Mouse (Mus musculus) heart, embryonic 12.5 days (tissue): ENCODE results near the gene Krtap3-3. TPM values are rescaled to one million over a fixed set of nuclear protein-coding genes. Genes with fewer than 3 reads are reported as not detected.
"Not testable (repeated sequence)": the region's sequence is repeated elsewhere in the genome, so short reads cannot be mapped to it uniquely, and the experiment has no call there.

Experiments used
- ATAC-seq: fragments of 200-750 bp; cut with Nextera tagmentation; 2 replicates; pipeline ENCODE4 v1.8.0; 2017; ENCODE audit warnings: moderate TSS enrichment, moderate library complexity; ENCODE audit not compliant: insufficient number of reproducible peaks, low FRiP score
- H3K27ac ChIP-seq: fragments of 300-500 bp; sonication (generic); 2 replicates; pipeline ENCODE4 v1.5.1; 2016; ENCODE audit warnings: mild to moderate bottlenecking, moderate library complexity; ENCODE audit not compliant: poor library complexity, severe bottlenecking
- H3K27me3 ChIP-seq: fragments of 300-500 bp; sonication (generic); replicated peaks from 2 replicates; pipeline ENCODE4 v1.6.1; 2016; ENCODE audit warnings: mild to moderate bottlenecking, moderate library complexity
- H3K36me3 ChIP-seq: fragments of 300-500 bp; sonication (generic); 2 replicates; pipeline ENCODE4 v1.6.1; 2016; ENCODE audit warnings: mild to moderate bottlenecking, moderate library complexity
- H3K4me1 ChIP-seq: fragments of 300-500 bp; sonication (generic); replicated peaks from 2 replicates; pipeline ENCODE4 v1.6.1; 2016; ENCODE audit warnings: mild to moderate bottlenecking
- H3K4me2 ChIP-seq: fragments of 300-500 bp; sonication (generic); 2 replicates; pipeline ENCODE4 v1.6.1; 2016; ENCODE audit warnings: mild to moderate bottlenecking, moderate library complexity
- H3K4me3 ChIP-seq: fragments of 300-500 bp; sonication (generic); 2 replicates; pipeline ENCODE4 v1.5.1; 2016; ENCODE audit warnings: mild to moderate bottlenecking
- H3K9ac ChIP-seq: fragments of 300-500 bp; sonication (generic); 2 replicates; pipeline ENCODE4 v1.6.1; 2016; ENCODE audit warnings: mild to moderate bottlenecking, moderate library complexity
- H3K9me3 ChIP-seq: fragments of 300-500 bp; sonication (generic); replicated peaks from 2 replicates; pipeline ENCODE4 v1.6.1; 2016; ENCODE audit warnings: mild to moderate bottlenecking, moderate library complexity
- WGBS: fragments of 180-500 bp; shearing (Covaris S2); methylation state at CpG from one replicate; pipeline ENCODE4 v1.1.7; 2016; 5-methylcytosine and 5-hydroxymethylcytosine counted together
- polyA plus RNA-seq: library from polyadenylated mRNA; unstranded; fragments of >200 nt; fragmentation: Nextera tagmentation; extraction: Ambion mirVana; gene quantifications from 2 replicates; pipeline ENCODE4 v1.2.1, GENCODE M21; 2016

The Krtap3-3 gene
- polyA plus RNA-seq = not detected in 2 replicates

- H3K4me1 ChIP-seq = no peaks in the 10 kb centered on the region
- H3K27ac ChIP-seq = no peak within 1 kb of the TSS
- no peak within 1 kb of the TSS for H3K4me3 ChIP-seq
- no peaks in the 10 kb centered on the region for H3K36me3 ChIP-seq
- H3K9ac ChIP-seq = no peak within 1 kb of the TSS
- H3K9me3 ChIP-seq = no peaks in the 10 kb centered on the region
- no peak within 1 kb of the TSS for H3K4me2 ChIP-seq
- 60% methylated on average over 4 of the region's 4 CpGs for WGBS
- no peaks in the 10 kb centered on the region for H3K27me3 ChIP-seq
- ATAC-seq = no peak
Measured at GRCm38 (mm10) chr11:99550765-99551164, at the start of gene Krtap3-3. TSS of gene Krtap3-3 (minus strand) at chr11:99550865.

- not testable (repeated sequence) for ATAC-seq, H3K4me1 ChIP-seq, H3K36me3 ChIP-seq, H3K27ac ChIP-seq, H3K9ac ChIP-seq, H3K27me3 ChIP-seq, H3K4me3 ChIP-seq, H3K9me3 ChIP-seq, H3K4me2 ChIP-seq
- 74% methylated on average over 6 of the region's 6 CpGs for WGBS
Measured at GRCm38 (mm10) chr11:99597742-99598141, 47.1 kb upstream of the Krtap3-3 start, which contains the start of gene Krtap9-3. TSS of gene Krtap9-3 (minus strand) at chr11:99598105.

GRCm38 (mm10) chr11:99590981-99591380 is 40.3 kb upstream of the Krtap3-3 start, which contains the start of gene Krtap1-3:
TSS of gene Krtap1-3 (minus strand) at chr11:99591339.
- Histone ChIP-seq H3K36me3 (no peaks in the 10 kb centered on the region), H3K4me3 (no peak within 1 kb of the TSS), H3K4me2 (no peak within 1 kb of the TSS), H3K27me3 (0 out of 2 replicates have a peak, but pooled peaks cover 4% of the 10 kb centered on the region), H3K4me1 (no peaks in the 10 kb centered on the region), H3K9me3 (no peaks in the 10 kb centered on the region), H3K27ac (no peak within 1 kb of the TSS), H3K9ac (no peak within 1 kb of the TSS)
- ATAC-seq = no peak
- WGBS = 76% methylated on average over 6 of the region's 6 CpGs

- H3K27ac ChIP-seq = no peak overlapping the region
- no peaks in the 10 kb centered on the region for H3K4me1 ChIP-seq
- no peaks in the 10 kb centered on the region for H3K9me3 ChIP-seq
- 0 out of 2 replicates have a peak, but pooled peaks cover 3% of the 10 kb centered on the region for H3K27me3 ChIP-seq
- H3K9ac ChIP-seq = no peak overlapping the region
- H3K4me2 ChIP-seq = no peak overlapping the region
- 81% methylated on average over 7 of the region's 7 CpGs for WGBS
- H3K4me3 ChIP-seq = no peak overlapping the region
- no peaks in the 10 kb centered on the region for H3K36me3 ChIP-seq
- no peak for ATAC-seq
Measured at GRCm38 (mm10) chr11:99585096-99585495, 34.4 kb upstream of the Krtap3-3 start.

- 69% methylated on average over 5 of the region's 5 CpGs for WGBS
- Histone ChIP-seq H3K4me2 (no peak within 1 kb of the TSS), H3K4me3 (no peak within 1 kb of the TSS), H3K27me3 (0 out of 2 replicates have a peak, but pooled peaks cover 3% of the 10 kb centered on the region), H3K36me3 (no peaks in the 10 kb centered on the region), H3K9me3 (no peaks in the 10 kb centered on the region), H3K4me1 (no peaks in the 10 kb centered on the region), H3K9ac (no peak within 1 kb of the TSS), H3K27ac (no peak within 1 kb of the TSS)
- no peak for ATAC-seq
Measured at GRCm38 (mm10) chr11:99583245-99583704, 32.6 kb upstream of the Krtap3-3 start, which contains the start of gene Krtap1-4. TSS of gene Krtap1-4 (minus strand) at chr11:99583654.

GRCm38 (mm10) chr11:99581564-99581963 is 30.9 kb upstream of the Krtap3-3 start:
- Histone ChIP-seq H3K4me3 (no peak overlapping the region), H3K27ac (no peak overlapping the region), H3K27me3 (0 out of 2 replicates have a peak, but pooled peaks cover 3% of the 10 kb centered on the region), H3K9ac (no peak overlapping the region), H3K4me2 (no peak overlapping the region), H3K4me1 (no peaks in the 10 kb centered on the region), H3K36me3 (no peaks in the 10 kb centered on the region), H3K9me3 (no peaks in the 10 kb centered on the region)
- 77% methylated on average over 6 of the region's 6 CpGs for WGBS
- ATAC-seq = no peak

- no peak for ATAC-seq
- H3K9ac ChIP-seq = no peak overlapping the region
- WGBS = 86% methylated on average over 5 of the region's 5 CpGs
- H3K4me2 ChIP-seq = no peak overlapping the region
- H3K27ac ChIP-seq = no peak overlapping the region
- H3K4me3 ChIP-seq = no peak overlapping the region
- no peaks in the 10 kb centered on the region for H3K36me3 ChIP-seq
- no peaks in the 10 kb centered on the region for H3K9me3 ChIP-seq
- no peaks in the 10 kb centered on the region for H3K4me1 ChIP-seq
- H3K27me3 ChIP-seq = 0 out of 2 replicates have a peak, but pooled peaks cover 3% of the 10 kb centered on the region
Measured at GRCm38 (mm10) chr11:99581051-99581450, 30.4 kb upstream of the Krtap3-3 start.

GRCm38 (mm10) chr11:99580636-99581035 is 30.0 kb upstream of the Krtap3-3 start, which contains the start of gene Krtap1-5:
TSS of gene Krtap1-5 (minus strand) at chr11:99581016.
- Histone ChIP-seq H3K36me3 (no peaks in the 10 kb centered on the region), H3K9ac (no peak within 1 kb of the TSS), H3K27ac (no peak within 1 kb of the TSS), H3K4me3 (no peak within 1 kb of the TSS), H3K27me3 (0 out of 2 replicates have a peak, but pooled peaks cover 3% of the 10 kb centered on the region), H3K9me3 (no peaks in the 10 kb centered on the region), H3K4me2 (no peak within 1 kb of the TSS), H3K4me1 (no peaks in the 10 kb centered on the region)
- no peak for ATAC-seq
- WGBS = 84% methylated on average over 6 of the region's 6 CpGs

GRCm38 (mm10) chr11:99574106-99574505 is 23.4 kb upstream of the Krtap3-3 start:
- 0 out of 2 replicates have a peak, but pooled peaks have one; percentile 36 for ATAC-seq
- Histone ChIP-seq H3K27ac (no peak overlapping the region), H3K4me1 (no peaks in the 10 kb centered on the region), H3K36me3 (no peaks in the 10 kb centered on the region), H3K4me3 (no peak overlapping the region), H3K9me3 (no peaks in the 10 kb centered on the region), H3K4me2 (peak overlapping the region; percentile 52), H3K27me3 (no peaks in the 10 kb centered on the region), H3K9ac (0 out of 2 replicates have a peak overlapping the region, but pooled peaks have one; percentile 24)
- 0% methylated on average over 7 of the region's 7 CpGs for WGBS

- Histone ChIP-seq H3K27ac (no peak overlapping the region), H3K4me1 (no peaks in the 10 kb centered on the region), H3K27me3 (no peaks in the 10 kb centered on the region), H3K4me2 (no peak overlapping the region), H3K9ac (no peak overlapping the region), H3K9me3 (no peaks in the 10 kb centered on the region), H3K36me3 (no peaks in the 10 kb centered on the region), H3K4me3 (no peak overlapping the region)
- no peak for ATAC-seq
- WGBS = 66% methylated on average over 4 of the region's 4 CpGs
Measured at GRCm38 (mm10) chr11:99573164-99573563, 22.5 kb upstream of the Krtap3-3 start.

- Histone ChIP-seq H3K9ac (no peak within 1 kb of the TSS), H3K27me3 (no peaks in the 10 kb centered on the region), H3K9me3 (no peaks in the 10 kb centered on the region), H3K4me2 (no peak within 1 kb of the TSS), H3K4me3 (no peak within 1 kb of the TSS), H3K4me1 (no peaks in the 10 kb centered on the region), H3K36me3 (no peaks in the 10 kb centered on the region), H3K27ac (no peak within 1 kb of the TSS)
- 93% methylated on average over 7 of the region's 7 CpGs for WGBS
- no peak for ATAC-seq
Measured at GRCm38 (mm10) chr11:99566530-99566929, 15.9 kb upstream of the Krtap3-3 start, which contains the start of gene Krtap3-1. TSS of gene Krtap3-1 (minus strand) at chr11:99566630.
